Mouse (Mus musculus): Measurements from ENCODE around the gene Snw1.

DNA sequence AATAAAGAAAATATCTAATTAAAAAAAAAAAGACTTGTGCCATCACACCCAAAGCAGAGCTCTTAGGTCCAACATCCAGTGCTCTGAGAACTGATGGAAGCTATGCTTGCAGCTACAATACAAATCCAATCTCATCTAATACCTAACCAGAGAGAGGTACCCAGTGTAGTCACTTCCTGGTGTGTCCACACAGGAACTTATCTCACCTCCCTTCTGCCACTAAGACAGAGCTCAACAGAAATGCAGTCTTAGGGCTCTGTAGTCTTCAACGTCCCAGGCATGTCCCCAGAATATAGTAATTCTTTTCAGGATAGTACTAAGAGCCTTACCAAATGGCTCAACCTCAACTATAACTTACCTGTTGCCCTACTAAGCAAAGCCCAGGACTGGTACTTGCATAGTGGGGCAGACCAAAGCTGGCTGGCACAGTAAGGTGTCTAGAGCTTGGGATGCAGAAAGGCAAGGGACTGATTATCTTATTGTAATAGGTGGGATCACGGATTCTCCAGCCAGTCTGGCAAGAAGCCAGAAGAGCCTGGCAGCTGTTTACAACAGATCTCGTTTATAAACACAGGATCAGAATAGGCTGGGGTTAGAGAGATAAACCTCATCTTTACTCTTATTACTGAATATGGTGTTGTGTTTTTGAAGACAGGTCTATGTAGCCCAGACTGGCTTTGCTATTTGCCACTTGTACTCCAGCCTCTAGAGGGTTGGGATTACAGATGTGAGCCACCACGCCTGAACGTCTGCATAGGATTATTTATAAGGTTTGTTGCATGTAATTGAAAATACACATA is 50.2 kb downstream of the Snw1 start:
- TF ChIP-seq HCFC1 (IDR thresholded peaks at IDR 0.05; ENCODE audit: borderline replicate concordance, insufficient read depth, low read length) = no peak
- TF ChIP-seq CHD2 (IDR thresholded peaks at IDR 0.05; ENCODE audit: low read depth, low read length) = no peak
- no peak for TF ChIP-seq MAFK (IDR thresholded peaks at IDR 0.05; ENCODE audit: insufficient read depth, low read depth, low read length)
- TF ChIP-seq ZC3H11A (IDR thresholded peaks at IDR 0.05; ENCODE audit: borderline replicate concordance, low read depth, low read length) = no peak
- no peak for TF ChIP-seq ZNF384 (IDR thresholded peaks at IDR 0.05; ENCODE audit: low read depth, low read length)

All from ES-E14 (cell line).